7 mouse cellular contexts compared by ENCODE assay signal in the genomic region with DNA sequence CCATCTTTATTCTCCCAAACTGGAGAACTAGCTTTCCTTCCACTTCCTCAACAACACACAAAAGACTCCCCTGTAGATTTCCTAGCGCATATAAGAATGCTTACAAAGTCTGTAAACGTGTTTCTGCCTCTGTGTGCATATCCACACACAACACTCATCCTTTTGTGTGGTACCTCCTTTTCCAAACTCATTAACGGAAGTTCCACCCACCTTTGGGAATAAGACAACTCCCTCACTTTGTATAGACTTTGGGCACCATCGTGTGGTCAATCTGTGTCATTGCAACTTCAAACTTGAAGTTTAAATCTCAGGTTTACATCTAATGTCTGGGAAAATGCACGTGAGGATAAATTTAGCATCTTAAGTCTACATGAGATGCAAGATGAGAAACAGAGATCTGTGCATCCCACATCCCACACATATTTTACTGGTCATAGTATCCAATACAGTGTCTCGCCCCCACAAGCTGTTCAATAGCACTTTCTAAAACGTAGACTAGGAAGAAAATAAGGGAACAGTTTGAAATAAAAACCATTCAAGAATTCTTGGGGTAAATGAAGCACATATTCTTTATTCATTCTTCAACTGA.
DNase-seq lines count a peak whose midpoint lies in the region; ATAC-seq and TF ChIP-seq lines count a peak whose summit lies in the region.

No protein-coding gene starts in this region.

- TF ChIP-seq RAD21 in CH12.LX (IDR thresholded peaks at IDR 0.05; ENCODE audit: low read depth, low read length): peak; percentile 80

- 25% methylated on average over 7 of the region's 7 CpGs for WGBS in heart, embryonic 14.5 days

- H3K4me1 ChIP-seq in CH12.LX (ENCODE audit: control insufficient read depth in 1 of 2, insufficient read depth in 2 of 2): no peaks in the 10 kb centered on the region
- no peaks in the 10 kb centered on the region for H3K4me1 ChIP-seq in heart, embryonic 14.5 days (ENCODE audit: control insufficient read depth in 2 of 2, insufficient read depth in 2 of 2, low read length in 2 of 2)

- no peak overlapping the region for H3K27ac ChIP-seq in CH12.LX (ENCODE audit: insufficient read depth, low read depth)
- H3K27ac ChIP-seq in heart, embryonic 14.5 days (replicated peaks in 1 of 2; ENCODE audit: control insufficient read depth in 1 of 2, insufficient read depth in 1 of 2, low read depth in 2 of 2, low read length in 2 of 2): no peak overlapping the region

- H3K4me2 ChIP-seq in CH12.LX (ENCODE audit: insufficient read depth, low read depth, poor library complexity, severe bottlenecking): peak overlapping the region; percentile 50; the same call in 1 of the 2 replicates
- H3K4me2 ChIP-seq in heart, embryonic 14.5 days (ENCODE audit: low read length): peak overlapping the region; percentile 44; the same call in 1 of the 2 replicates

- H3K79me2 ChIP-seq in CH12.LX (replicated peaks; ENCODE audit: control insufficient read depth, extremely low read depth, insufficient read depth, poor library complexity, severe bottlenecking): no peaks in the 10 kb centered on the region

- peak; percentile 35 to 77; a peak in 3 of 4 replicates for TF ChIP-seq CTCF in CH12.LX (conservative IDR thresholded peaks at IDR 0.05 in 1 of 2, IDR thresholded peaks at IDR 0.05 in 1 of 2; ENCODE audit: low read depth in 2 of 2, low read length in 2 of 2)

- no peaks in the 10 kb centered on the region for H3K36me3 ChIP-seq in CH12.LX (replicated peaks in 1 of 2; ENCODE audit: control insufficient read depth in 1 of 2, insufficient read depth in 1 of 2, low read length in 1 of 2)
- H3K36me3 ChIP-seq in heart, embryonic 14.5 days (ENCODE audit: control insufficient read depth, insufficient read depth, low read length): no peaks in the 10 kb centered on the region

- DNase-seq in 3T3-L1 (ENCODE audit: low read depth, low spot score) (peak; percentile 80), CH12.LX (ENCODE audit: extremely low read depth) (peak; percentile 0)
- DNase-seq in kidney, postnatal 36 days: peak; percentile 23 to 38
- DNase-seq in thymus, postnatal 4 days: no peak

- in situ Hi-C loops in CH12.LX (cut with MboI; ENCODE audit: low pct_ligation_motif_present, low pct_unique_long_range_greater_than_20kb, low sequenced_read_pairs): loop anchor here (10.0 to 25.0 kb wide), 2 partner anchors 647 to 744 kb away; no protein-coding TSS in a partner anchor

- TF ChIP-seq EP300 in CH12.LX (IDR thresholded peaks at IDR 0.05; ENCODE audit: low read length): no peak

- peak; percentile 83 for ATAC-seq in common myeloid progenitor, adult 5-6 weeks (replicated peaks; ENCODE audit: low read depth, poor library complexity, severe bottlenecking)
- no peak for ATAC-seq in heart, embryonic 14.5 days (ENCODE audit: insufficient number of reproducible peaks, insufficient read depth, low FRiP score, low read depth)
- ATAC-seq in megakaryocyte progenitor cell, adult 5-6 weeks (replicated peaks; ENCODE audit: poor library complexity): peak; percentile 73

- no peak overlapping the region for H3K9ac ChIP-seq in CH12.LX (ENCODE audit: insufficient read depth, low read depth)
- no peak overlapping the region for H3K9ac ChIP-seq in heart, embryonic 14.5 days (ENCODE audit: low read length)

- H3K27me3 ChIP-seq in CH12.LX (replicated peaks): no peaks in the 10 kb centered on the region
- no peaks in the 10 kb centered on the region for H3K27me3 ChIP-seq in heart, embryonic 14.5 days (ENCODE audit: control insufficient read depth, insufficient read depth, low read length)

- no peak overlapping the region for H3K4me3 ChIP-seq in CH12.LX (replicated peaks in 1 of 3; ENCODE audit: low read depth in 2 of 3, low read length in 2 of 3, poor library complexity in 1 of 3)
- no peak overlapping the region for H3K4me3 ChIP-seq in heart, embryonic 14.5 days (ENCODE audit: control insufficient read depth in 1 of 2, insufficient read depth in 1 of 2, low read depth in 1 of 2, low read length in 2 of 2)

- no peak for TF ChIP-seq POLR2A in CH12.LX (IDR thresholded peaks at IDR 0.05; ENCODE audit: low read depth, low read length)

- dilution Hi-C loops in CH12.LX (cut with MboI; ENCODE audit: extremely low pct_ligation_motif_present, extremely low pct_unique_long_range_greater_than_20kb, low sequenced_read_pairs): no loop called here

- H3K9me3 ChIP-seq in CH12.LX (replicated peaks; ENCODE audit: low read length): peaks cover 50% of the 10 kb centered on the region
- no peaks in the 10 kb centered on the region for H3K9me3 ChIP-seq in heart, embryonic 14.5 days (ENCODE audit: control insufficient read depth, low read length)

TF ChIP-seq in CH12.LX, 34 proteins besides CTCF, POLR2A, EP300 and RAD21:
- TF ChIP-seq BHLHE40 (IDR thresholded peaks at IDR 0.05; ENCODE audit: low read depth, low read length) (0 out of 2 replicates have a peak, but pooled peaks have one; percentile 21), UBTF (IDR thresholded peaks at IDR 0.05; ENCODE audit: low read depth, low read length) (no peak), SMC3 (IDR thresholded peaks at IDR 0.05; ENCODE audit: low read depth, low read length) (peak; percentile 68), ZC3H11A (IDR thresholded peaks at IDR 0.05; ENCODE audit: low read depth, low read length) (no peak), NRF1 (IDR thresholded peaks at IDR 0.05; ENCODE audit: low read depth, low read length) (no peak)
TF ChIP-seq in CH12.LX: peak in this region for 2.
